Mouse (Mus musculus) spleen, adult 2 months (tissue): ENCODE measurements around the gene Tgfbr3.

ENCODE experiments used
- CTCF ChIP-seq: fragments of 200-500 bp; IDR thresholded peaks from 2 replicates; pipeline ENCODE4 v1.5.1; 2011; ENCODE audit warnings: mild to moderate bottlenecking, inconsistent platforms; ENCODE audit not compliant: insufficient read depth, insufficient read length, insufficient replicate concordance; ENCODE audit errors: extremely low read depth
- POLR2A ChIP-seq: fragments of 200-500 bp; IDR thresholded peaks from 2 replicates; pipeline ENCODE4 v1.6.1; 2011; ENCODE audit warnings: low read depth, low read length, inconsistent platforms

DNA sequence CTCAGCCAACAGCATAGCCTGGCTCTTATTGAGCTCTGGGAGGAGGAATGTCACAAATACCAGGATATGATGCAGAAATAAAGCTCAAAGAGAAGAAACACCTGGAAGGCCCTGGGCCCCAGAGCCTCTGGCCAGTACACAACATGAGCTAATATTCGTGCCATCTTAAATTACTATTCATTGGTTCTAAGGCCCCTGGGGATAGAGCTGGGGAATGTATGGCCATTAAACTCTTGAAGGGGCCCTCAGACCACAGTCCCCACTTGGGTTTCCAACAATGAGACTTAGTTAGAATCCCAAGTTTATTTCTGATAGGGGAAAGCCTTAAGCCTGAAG, 66.8 kb downstream of the Tgfbr3 start:
- TF ChIP-seq POLR2A (no peak), CTCF (no peak)
